Mouse (Mus musculus) hindbrain, embryonic 15.5 days (tissue): ENCODE data around the gene Prl6a1. TPM values are rescaled to one million over a fixed set of nuclear protein-coding genes. Genes with fewer than 3 reads are reported as not detected.

Source experiments
- ATAC-seq: fragments of 200-750 bp; cut with Nextera tagmentation; 2 replicates; pipeline ENCODE4 v1.8.0; 2017; ENCODE audit warnings: low read depth, moderate number of reproducible peaks, moderate TSS enrichment; ENCODE audit not compliant: low FRiP score
- H3K27ac ChIP-seq: fragments of 300-500 bp; sonication (generic); replicated peaks from 2 replicates; pipeline ENCODE4 v1.5.1; 2015; ENCODE audit warnings: mild to moderate bottlenecking, inconsistent platforms
- H3K27me3 ChIP-seq: fragments of 300-500 bp; sonication (generic); 2 replicates; pipeline ENCODE4 v1.6.1; 2015; ENCODE audit warnings: control low read depth, inconsistent platforms
- H3K36me3 ChIP-seq: fragments of 300-500 bp; sonication (generic); 2 replicates; pipeline ENCODE4 v1.6.1; 2015; ENCODE audit warnings: control low read depth, inconsistent platforms
- H3K4me1 ChIP-seq: fragments of 300-500 bp; sonication (generic); replicated peaks from 2 replicates; pipeline ENCODE4 v1.6.1; 2015; ENCODE audit warnings: control low read depth, inconsistent platforms
- H3K4me2 ChIP-seq: fragments of 300-500 bp; sonication (generic); 2 replicates; pipeline ENCODE4 v1.6.1; 2015; ENCODE audit warnings: moderate library complexity, mild to moderate bottlenecking, inconsistent platforms
- H3K4me3 ChIP-seq: fragments of 300-500 bp; sonication (generic); 2 replicates; pipeline ENCODE4 v1.5.1; 2015; ENCODE audit warnings: mild to moderate bottlenecking, inconsistent platforms
- H3K9ac ChIP-seq: fragments of 300-500 bp; sonication (generic); 2 replicates; pipeline ENCODE4 v1.6.1; 2015; ENCODE audit warnings: inconsistent platforms
- H3K9me3 ChIP-seq: fragments of 300-500 bp; sonication (generic); 2 replicates; pipeline ENCODE4 v1.6.1; 2016; ENCODE audit warnings: control low read depth, inconsistent platforms
- WGBS: fragments of 180-500 bp; shearing (Covaris S2); methylation state at CpG from one replicate; pipeline ENCODE4 v1.1.7; 2015; 5-methylcytosine and 5-hydroxymethylcytosine counted together
- polyA plus RNA-seq: library from polyadenylated mRNA; unstranded; fragments of >200 nt; fragmentation: Nextera tagmentation; extraction: Ambion mirVana; gene quantifications from 2 replicates; pipeline ENCODE4 v1.2.1, GENCODE M21; 2015

Gene Prl6a1
- polyA plus RNA-seq = not detected in 2 replicates

DNA sequence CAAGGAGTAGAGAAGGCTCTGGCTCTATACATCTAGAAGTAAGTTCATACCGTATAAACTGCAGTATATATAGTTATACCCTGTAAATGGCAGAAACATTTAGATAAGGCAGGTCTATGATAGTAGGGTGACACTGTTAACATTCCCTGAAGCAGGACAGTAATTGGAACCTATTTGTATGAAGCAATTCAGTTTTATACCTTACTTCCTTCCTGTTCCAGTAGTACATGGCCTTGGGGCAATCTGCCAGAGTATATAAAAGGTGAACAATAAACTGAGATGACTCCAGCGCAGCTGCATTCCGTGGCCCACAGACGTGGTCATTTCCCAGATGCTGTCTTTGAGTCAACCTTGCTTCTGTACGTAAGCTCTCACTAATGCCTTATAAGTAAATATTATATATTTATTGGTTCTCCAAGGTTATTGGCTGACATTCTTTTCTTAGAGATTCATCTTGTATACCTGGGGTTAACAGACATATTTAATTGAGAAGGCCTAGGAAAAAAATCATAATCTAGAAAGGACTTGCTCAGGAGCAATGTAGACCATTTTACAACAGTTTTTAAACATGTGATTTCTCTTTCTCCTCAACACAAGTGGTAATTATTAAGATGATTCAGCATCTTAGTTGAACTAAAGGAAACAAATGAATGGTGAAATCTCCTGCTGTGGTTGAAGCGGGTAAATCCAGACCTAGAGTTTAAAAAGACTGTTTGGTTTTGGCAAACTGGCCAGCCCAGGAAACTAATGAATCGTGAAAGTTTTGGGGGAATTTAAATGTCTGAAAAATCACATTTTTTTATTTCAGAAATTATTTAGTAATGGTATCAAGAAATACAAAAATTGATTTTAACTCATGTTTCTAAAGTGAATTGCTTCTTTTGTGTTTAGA, at the start of gene Prl6a1:
Gene Prl6a1 (plus strand): TSS at position 294 of the 892 bp plus-strand sequence.
- Histone ChIP-seq H3K9me3 (no peaks in the 10 kb centered on the region), H3K36me3 (no peaks in the 10 kb centered on the region), H3K27me3 (no peaks in the 10 kb centered on the region), H3K27ac (no peak within 1 kb of the TSS), H3K4me1 (no peaks in the 10 kb centered on the region), H3K4me3 (no peak within 1 kb of the TSS), H3K4me2 (no peak within 1 kb of the TSS), H3K9ac (no peak within 1 kb of the TSS)
- ATAC-seq = no peak
- 79% methylated on average over 7 of the region's 7 CpGs for WGBS

DNA sequence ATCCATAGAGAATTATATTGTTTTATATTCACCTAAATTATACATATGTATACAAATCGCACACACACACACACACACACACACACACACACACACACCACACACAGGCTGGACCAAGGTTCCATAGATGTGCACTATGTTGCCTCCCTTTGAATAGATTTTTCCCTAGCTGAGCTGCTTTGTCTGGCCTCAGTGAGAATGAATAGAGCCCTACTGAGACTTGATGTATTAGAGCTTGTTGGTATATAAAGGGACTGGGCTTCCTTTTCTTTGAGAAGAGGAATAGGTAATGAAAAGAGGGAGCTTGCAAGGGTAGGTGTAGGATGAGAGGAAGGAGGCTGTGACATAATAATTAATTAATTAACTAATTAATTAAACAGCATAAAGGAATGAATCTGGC, 22.6 kb downstream of the Prl6a1 start:
- Histone ChIP-seq H3K4me1 (no peaks in the 10 kb centered on the region), H3K9ac (no peak overlapping the region), H3K27ac (no peak overlapping the region), H3K9me3 (no peaks in the 10 kb centered on the region), H3K4me2 (no peak overlapping the region), H3K36me3 (no peaks in the 10 kb centered on the region), H3K4me3 (no peak overlapping the region), H3K27me3 (no peaks in the 10 kb centered on the region)
- WGBS = 54% methylated on average over 1 of the region's 1 CpGs
- no peak for ATAC-seq

GRCm38 (mm10) chr13:27342733-27343275, 30.4 kb downstream of the Prl6a1 start:
- Histone ChIP-seq H3K4me1 (no peaks in the 10 kb centered on the region), H3K27ac (no peak overlapping the region), H3K4me2 (no peak overlapping the region), H3K9me3 (no peaks in the 10 kb centered on the region), H3K27me3 (no peaks in the 10 kb centered on the region), H3K9ac (no peak overlapping the region), H3K36me3 (no peaks in the 10 kb centered on the region), H3K4me3 (no peak overlapping the region)
- 58% methylated on average over 3 of the region's 3 CpGs for WGBS
- no peak for ATAC-seq

DNA sequence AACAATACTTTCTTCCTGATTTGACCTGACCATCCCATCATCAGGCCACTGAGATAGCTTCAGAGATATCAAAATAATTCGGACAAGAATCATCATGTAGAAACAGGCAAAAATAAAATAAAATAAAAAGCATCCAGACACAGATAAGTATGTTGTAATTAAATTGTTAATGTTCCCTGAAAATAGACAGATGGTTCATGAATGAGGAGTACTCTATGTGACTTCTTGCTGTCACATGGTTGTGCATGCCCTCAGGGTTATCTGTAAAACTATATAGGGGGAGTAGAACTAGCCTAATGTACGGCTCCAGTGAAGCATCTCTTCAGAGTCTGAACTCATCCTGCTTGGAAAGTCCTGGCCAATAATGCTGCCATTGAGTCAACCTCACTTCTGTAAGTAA, 32.9 kb downstream of the Prl6a1 start, which contains the start of gene Prl8a2:
Gene Prl8a2 (plus strand): TSS at position 301 of the 400 bp plus-strand sequence.
- Histone ChIP-seq H3K36me3 (no peaks in the 10 kb centered on the region), H3K27ac (no peak within 1 kb of the TSS), H3K9me3 (no peaks in the 10 kb centered on the region), H3K4me2 (no peak within 1 kb of the TSS), H3K27me3 (no peaks in the 10 kb centered on the region), H3K9ac (no peak within 1 kb of the TSS), H3K4me3 (no peak within 1 kb of the TSS), H3K4me1 (no peaks in the 10 kb centered on the region)
- WGBS = 80% methylated on average over 2 of the region's 2 CpGs
- ATAC-seq = no peak

Other genes starting within 250 kb of the Prl6a1 start
- not detected in 2 replicates for gene Prl3d1, start 218.4 kb upstream of the Prl6a1 start, polyA plus RNA-seq
- gene Prl3d2, start 190.9 kb upstream of the Prl6a1 start, polyA plus RNA-seq = not detected in 2 replicates
- not detected in 2 replicates for gene Prl3d3, start 155.8 kb upstream of the Prl6a1 start, polyA plus RNA-seq
- gene Prl3c1, start 116.0 kb upstream of the Prl6a1 start, polyA plus RNA-seq = not detected in 2 replicates
- not detected in 2 replicates for gene Prl3b1, start 70.8 kb upstream of the Prl6a1 start, polyA plus RNA-seq
- gene Prl3a1, start 53.2 kb upstream of the Prl6a1 start, polyA plus RNA-seq = not detected in 2 replicates
- gene Prl8a2, start 33.0 kb downstream of the Prl6a1 start, polyA plus RNA-seq = not detected in 2 replicates
- not detected in 2 replicates for gene Prl2b1, start 78.2 kb downstream of the Prl6a1 start, polyA plus RNA-seq
- gene Prl8a6, start 126.1 kb downstream of the Prl6a1 start, polyA plus RNA-seq = not detected in 2 replicates
- not detected in 2 replicates for gene Prl8a8, start 200.6 kb downstream of the Prl6a1 start, polyA plus RNA-seq